ENCODE assay signal across 13 mouse cellular contexts in the genomic region with DNA sequence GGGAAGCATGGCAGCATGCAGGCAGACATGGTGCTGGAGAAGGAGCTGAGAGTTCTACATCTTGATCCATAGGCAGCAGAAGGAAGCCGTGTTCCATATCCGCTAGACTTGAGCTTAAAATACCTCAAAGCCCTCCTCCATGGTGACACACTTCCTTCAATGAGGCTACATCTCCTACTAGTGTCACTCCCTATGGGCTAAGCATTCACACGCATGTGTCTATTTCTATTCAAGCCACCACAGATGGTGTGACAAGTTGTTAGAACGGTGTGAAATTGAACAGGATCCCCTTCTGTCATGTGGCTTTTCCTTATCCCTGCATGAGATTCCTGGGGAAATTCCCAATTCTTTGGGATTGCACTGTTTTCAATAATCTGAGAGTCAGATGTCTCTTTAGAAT.
"Had no signal": no experiment of that assay in that cellular context is flagged by ENCODE, and none has a peak within 500 bp of the region (broad histone marks: within the 10 kb centered on the region; RNA-seq: fewer than 3 reads in every experiment).

No protein-coding gene starts in this region.

- ATAC-seq: intestine, postnatal 0 days; lung, postnatal 0 days had no signal

- DNase-seq: kidney, adult 8-10 months; kidney, postnatal 25 days; lung, adult 2 months; lung, postnatal 36 days; midbrain, embryonic 14.5 days; right cerebral cortex, postnatal 25 days had no signal

- H3K4me1 ChIP-seq: liver, embryonic 15.5 days; stomach, embryonic 15.5 days had no signal

- H3K27ac ChIP-seq: left cerebral cortex, adult 2 months; limb, embryonic 10.5 days; liver, embryonic 15.5 days; neural tube, embryonic 12.5 days; stomach, embryonic 15.5 days had no signal

- H3K36me3 ChIP-seq: limb, embryonic 10.5 days; liver, embryonic 15.5 days; neural tube, embryonic 12.5 days; stomach, embryonic 15.5 days had no signal

- H3K27me3 ChIP-seq: liver, embryonic 15.5 days; stomach, embryonic 15.5 days had no signal

- H3K4me3 ChIP-seq: left cerebral cortex, adult 2 months; limb, embryonic 10.5 days; liver, embryonic 15.5 days; neural tube, embryonic 12.5 days; stomach, embryonic 15.5 days had no signal
